Mouse (Mus musculus): Measurements from ENCODE around the gene Col8a2. TPM values are rescaled to one million over a fixed set of nuclear protein-coding genes. Genes with fewer than 3 reads are reported as not detected.

Gene Col8a2
- polyA plus RNA-seq, 1 experiment from 2014 or later, result 14.2 TPM

DNA sequence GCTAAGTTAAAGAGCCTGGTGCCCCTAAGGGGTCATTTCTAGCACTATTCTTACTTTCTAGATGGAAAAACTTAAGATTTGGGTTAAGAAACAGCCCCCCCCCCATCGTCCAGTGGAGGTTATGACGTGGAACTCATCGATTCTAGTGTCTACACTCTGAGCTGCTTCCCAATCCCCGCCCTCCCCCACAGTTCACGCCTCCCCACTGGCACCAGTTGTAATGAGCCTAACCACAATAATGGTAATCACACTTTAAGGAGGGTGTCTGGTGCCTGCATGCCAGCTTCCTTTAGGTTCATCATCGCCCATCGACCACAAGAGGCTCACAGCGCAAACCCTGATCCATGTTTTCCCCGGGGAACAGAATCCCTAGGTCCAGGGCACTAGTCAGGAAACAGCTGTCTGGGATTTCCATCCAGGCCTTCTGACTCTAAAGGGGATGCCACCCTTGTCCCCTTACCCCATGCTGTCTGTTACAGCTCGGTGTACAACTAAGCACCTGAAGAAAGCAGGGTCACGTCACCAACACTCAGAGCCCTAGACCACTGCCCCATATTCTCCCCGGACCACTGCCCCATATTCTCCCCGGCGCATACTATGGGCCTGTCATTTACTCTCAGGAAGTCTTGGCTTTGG lies 32.8 kb upstream of the Col8a2 start:
- peaks cover 48% of the 10 kb centered on the region for H3K4me1 ChIP-seq
- no peaks in the 10 kb centered on the region for H3K27me3 ChIP-seq (replicated peaks)
- H3K36me3 ChIP-seq, result no peaks in the 10 kb centered on the region
- no peak for ATAC-seq (ENCODE audit: insufficient read depth, low FRiP score, low read depth)
- H3K4me2 ChIP-seq, result peak overlapping the region; percentile 75
- no peak overlapping the region for H3K27ac ChIP-seq
- WGBS, result 72% methylated on average over 14 of the region's 14 CpGs
- H3K9me3 ChIP-seq, result no peaks in the 10 kb centered on the region
- H3K4me3 ChIP-seq (replicated peaks), result peak overlapping the region; percentile 79
- 0 out of 2 replicates have a peak overlapping the region, but pooled peaks have one; percentile 91 for H3K9ac ChIP-seq

DNA sequence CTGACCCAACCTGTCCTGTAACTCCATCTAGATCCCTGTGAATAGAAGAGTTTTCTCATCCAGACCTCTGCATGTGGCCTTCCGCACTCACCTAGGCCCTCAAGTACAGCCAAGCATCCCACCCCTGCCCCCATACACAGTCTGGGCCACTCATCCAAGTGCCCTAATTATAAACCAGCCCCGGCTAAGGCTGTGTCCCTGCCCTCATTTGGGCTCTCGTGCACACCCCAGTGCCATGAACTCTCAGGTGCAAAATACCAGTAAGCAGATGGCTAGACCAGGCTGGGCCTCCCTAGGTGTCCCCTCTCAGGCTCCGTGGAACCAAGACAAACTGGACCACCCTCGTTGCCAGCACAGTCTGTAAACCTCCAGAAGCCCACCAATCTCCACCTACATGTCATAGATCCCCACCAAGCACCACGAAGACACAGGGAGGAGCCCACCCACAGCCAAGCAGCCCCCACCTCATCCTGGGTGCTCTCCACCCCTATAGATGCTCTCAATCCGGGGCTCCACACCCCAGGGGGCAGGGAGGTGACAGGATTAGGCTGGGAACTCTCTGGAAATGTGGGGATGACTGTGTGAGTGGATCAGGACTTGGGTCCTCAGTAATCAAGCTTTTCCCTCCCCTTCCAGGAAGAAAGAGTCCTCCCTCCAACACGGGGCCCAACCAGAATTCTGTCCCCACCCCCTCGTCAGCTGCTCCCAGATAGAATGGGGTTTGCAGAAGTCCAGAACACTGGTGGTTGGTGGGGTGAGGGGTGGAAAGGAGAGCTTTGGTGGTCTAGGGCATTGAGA lies 32.1 kb upstream of the Col8a2 start:
- no peak for ATAC-seq (ENCODE audit: insufficient read depth, low FRiP score, low read depth)
- peaks cover 55% of the 10 kb centered on the region for H3K4me1 ChIP-seq
- 21% methylated on average over 9 of the region's 9 CpGs for WGBS

DNA sequence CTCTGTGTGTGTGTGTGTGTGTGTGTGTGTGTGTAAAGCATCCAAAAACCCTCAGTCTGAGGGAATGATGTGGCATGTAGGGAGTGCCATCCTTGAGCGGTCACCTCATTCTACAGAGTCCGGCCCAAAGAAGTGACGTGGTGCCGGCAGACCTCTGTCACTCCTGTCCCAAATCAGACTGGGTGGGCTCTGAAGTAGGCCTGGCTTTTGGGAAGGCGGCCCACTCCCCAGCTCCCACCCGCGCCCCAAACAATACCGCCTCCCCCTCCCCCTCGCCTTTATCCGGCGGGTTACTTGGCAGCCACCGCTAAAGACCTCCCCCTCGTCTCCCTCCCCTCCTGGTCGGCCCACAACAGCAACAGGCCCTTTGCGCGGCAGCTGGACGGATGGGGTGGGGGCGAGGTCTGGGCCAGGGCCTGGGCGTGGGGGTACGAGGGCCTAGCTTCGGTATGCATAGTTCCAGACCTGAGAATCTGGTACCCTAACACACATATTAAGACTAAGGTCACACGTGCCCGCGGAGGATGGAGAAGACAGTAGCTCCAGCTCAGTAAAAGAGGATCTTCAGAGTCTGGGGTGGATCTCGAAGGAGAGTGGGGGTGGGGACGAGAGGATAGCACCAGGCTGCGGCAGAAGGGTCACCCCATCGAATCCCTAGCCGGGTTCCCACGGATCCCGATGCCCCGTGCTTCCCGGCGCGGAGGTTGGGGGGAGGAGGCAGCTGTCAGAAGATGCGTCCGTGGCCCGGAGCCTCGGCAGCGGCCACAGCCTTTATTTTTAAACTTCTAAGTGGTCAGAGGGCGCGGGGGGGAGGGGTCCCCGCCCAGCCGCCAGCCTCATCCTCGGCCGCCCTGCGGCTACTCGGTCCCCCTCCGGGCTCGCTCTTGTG lies 31.2 kb upstream of the Col8a2 start:
- Histone ChIP-seq H3K4me2 (peak overlapping the region; percentile 75), H3K9ac (peak overlapping the region; percentile 91), H3K27me3 (replicated peaks) (no peaks in the 10 kb centered on the region), H3K27ac (peak overlapping the region; percentile 92), H3K4me3 (replicated peaks) (peak overlapping the region; percentile 79), H3K4me1 (peaks cover 59% of the 10 kb centered on the region), H3K36me3 (no peaks in the 10 kb centered on the region), H3K9me3 (no peaks in the 10 kb centered on the region)
- ATAC-seq (ENCODE audit: insufficient read depth, low FRiP score, low read depth), result 0 out of 2 replicates have a peak, but pooled peaks have one; percentile 10
- under 1% methylated on average over 49 of the region's 50 CpGs for WGBS

More for the DNA sequence above, 32.1 kb upstream of the Col8a2 start:
- Histone ChIP-seq H3K9ac (peak overlapping the region; percentile 91; the same call in 1 of the 2 replicates), H3K27ac (peak overlapping the region; percentile 92), H3K36me3 (no peaks in the 10 kb centered on the region), H3K4me3 (replicated peaks) (peak overlapping the region; percentile 79), H3K27me3 (replicated peaks) (no peaks in the 10 kb centered on the region), H3K9me3 (no peaks in the 10 kb centered on the region), H3K4me2 (peak overlapping the region; percentile 75)

DNA sequence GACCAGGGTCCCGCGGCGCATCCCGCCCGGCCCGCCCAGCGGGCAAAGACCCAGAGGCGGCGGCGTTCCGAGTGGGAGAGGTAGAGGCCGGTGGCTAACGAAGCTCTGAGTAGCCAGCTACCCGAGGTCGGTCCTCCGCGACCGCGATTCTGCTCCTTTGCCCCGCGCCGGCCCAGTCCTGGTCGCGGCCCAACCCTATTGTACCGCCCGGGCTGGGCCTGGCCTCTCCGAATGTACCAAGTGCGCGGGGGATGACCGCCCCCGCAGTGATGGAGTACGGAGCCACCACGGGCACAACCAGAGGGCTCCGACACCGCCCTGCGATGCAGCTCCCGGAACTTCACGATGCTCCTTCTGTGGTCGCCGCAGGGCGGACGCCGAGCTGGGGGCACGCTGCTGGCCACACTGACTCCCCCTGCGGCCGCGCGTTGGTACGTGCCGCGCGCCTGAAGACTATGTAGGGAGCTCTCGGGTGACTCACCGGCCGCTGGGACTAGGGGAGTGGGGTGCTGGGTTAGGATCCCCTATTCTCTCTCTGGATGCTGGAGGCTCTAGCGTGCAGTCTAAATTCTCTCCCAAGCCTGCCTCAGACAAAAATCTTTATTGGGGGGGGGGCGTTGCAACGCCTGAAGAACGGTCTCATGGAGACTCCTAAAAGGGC lies 30.3 kb upstream of the Col8a2 start, which contains the start of gene Map7d1:
Gene Map7d1 (minus strand): TSS at position 213 of the 661 bp plus-strand sequence.
- Histone ChIP-seq H3K27ac (peak within 1 kb of the TSS; percentile 92), H3K27me3 (replicated peaks) (no peaks in the 10 kb centered on the region), H3K9me3 (no peaks in the 10 kb centered on the region), H3K9ac (peak within 1 kb of the TSS; percentile 91), H3K4me1 (peaks cover 62% of the 10 kb centered on the region), H3K4me2 (peak within 1 kb of the TSS; percentile 75), H3K36me3 (no peaks in the 10 kb centered on the region), H3K4me3 (replicated peaks) (peak within 1 kb of the TSS; percentile 79)
- peak; percentile 85 for ATAC-seq (ENCODE audit: insufficient read depth, low FRiP score, low read depth)
- under 1% methylated on average over 57 of the region's 59 CpGs for WGBS

DNA sequence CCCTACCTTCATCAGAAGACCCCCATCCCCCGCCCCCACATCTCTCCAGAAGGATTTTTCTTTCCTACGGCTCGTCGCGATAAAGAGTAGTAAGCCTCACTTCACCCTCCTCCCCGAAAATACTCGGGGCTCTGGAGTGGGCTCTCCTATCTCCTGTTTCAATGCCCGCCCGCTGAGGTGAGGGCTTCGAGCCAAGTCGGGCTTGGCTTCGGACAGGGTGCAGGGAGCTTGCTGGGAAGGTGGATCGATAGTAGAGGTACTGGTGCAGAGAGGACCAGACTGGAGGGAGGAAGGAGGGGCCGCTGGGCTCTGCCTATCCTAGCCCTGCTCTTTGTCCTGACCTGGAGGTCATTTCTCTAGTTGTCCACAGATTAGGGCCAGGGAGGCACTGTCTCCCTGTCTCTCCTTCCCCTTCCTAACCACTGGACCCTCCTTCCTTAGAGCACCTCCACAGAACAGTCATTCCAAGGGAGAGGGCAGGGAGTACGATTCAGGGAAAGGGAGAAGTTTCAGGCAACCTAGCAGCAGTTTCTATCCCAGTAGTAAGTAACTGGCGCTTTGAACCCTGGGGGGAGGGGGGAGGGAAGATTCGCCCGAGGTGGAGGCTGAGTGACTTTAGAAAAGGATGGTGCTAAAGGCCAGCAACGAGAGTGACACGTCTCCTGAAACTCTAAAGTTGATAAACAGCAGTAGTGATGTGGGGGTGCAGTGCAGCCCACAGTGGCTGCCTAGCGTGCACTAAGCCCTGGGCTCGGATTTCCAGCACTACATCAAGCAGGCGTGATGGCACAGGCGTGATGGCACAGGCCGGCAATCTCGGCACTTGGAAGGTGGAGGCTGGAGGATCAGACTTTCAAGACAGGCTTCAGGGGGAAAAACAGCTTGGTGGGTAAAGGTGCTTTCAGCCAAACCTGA lies 29.4 kb upstream of the Col8a2 start:
- Histone ChIP-seq H3K4me2 (peak overlapping the region; percentile 75), H3K4me1 (peaks cover 66% of the 10 kb centered on the region), H3K27me3 (replicated peaks) (no peaks in the 10 kb centered on the region), H3K9me3 (no peaks in the 10 kb centered on the region), H3K4me3 (replicated peaks) (peak overlapping the region; percentile 79), H3K9ac (peak overlapping the region; percentile 91; the same call in 1 of the 2 replicates), H3K27ac (peak overlapping the region; percentile 92), H3K36me3 (no peaks in the 10 kb centered on the region)
- WGBS, result 7% methylated on average over 26 of the region's 26 CpGs
- ATAC-seq (ENCODE audit: insufficient read depth, low FRiP score, low read depth), result no peak

DNA sequence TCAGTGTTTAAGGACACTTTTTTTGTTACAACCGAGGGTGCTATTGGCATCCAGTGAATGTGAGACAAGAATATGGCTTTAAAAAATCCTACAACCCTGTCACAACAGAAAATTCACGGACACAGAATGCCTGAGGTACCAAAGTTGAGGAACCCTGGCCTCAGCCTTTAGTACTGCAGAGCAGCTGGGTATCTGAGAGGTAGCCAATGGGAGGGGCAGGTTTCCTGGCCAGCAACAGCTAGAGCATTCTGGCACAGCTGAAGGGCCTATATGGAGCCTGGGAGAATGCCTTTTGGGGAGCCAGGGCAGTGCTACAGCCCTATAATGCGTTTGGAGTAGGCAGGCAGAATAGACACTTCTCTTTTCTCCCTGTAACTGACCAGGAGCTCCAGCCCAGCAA lies 27.5 kb upstream of the Col8a2 start:
- H3K4me3 ChIP-seq (replicated peaks), result no peak overlapping the region
- no peak overlapping the region for H3K9ac ChIP-seq
- peaks cover 61% of the 10 kb centered on the region for H3K4me1 ChIP-seq
- peak overlapping the region; percentile 47; the same call in 1 of the 2 replicates for H3K4me2 ChIP-seq
- no peaks in the 10 kb centered on the region for H3K27me3 ChIP-seq (replicated peaks)
- no peaks in the 10 kb centered on the region for H3K36me3 ChIP-seq
- ATAC-seq (ENCODE audit: insufficient read depth, low FRiP score, low read depth), result no peak
- H3K27ac ChIP-seq, result peak overlapping the region; percentile 95
- H3K9me3 ChIP-seq, result no peaks in the 10 kb centered on the region
- 38% methylated on average over 3 of the region's 3 CpGs for WGBS

DNA sequence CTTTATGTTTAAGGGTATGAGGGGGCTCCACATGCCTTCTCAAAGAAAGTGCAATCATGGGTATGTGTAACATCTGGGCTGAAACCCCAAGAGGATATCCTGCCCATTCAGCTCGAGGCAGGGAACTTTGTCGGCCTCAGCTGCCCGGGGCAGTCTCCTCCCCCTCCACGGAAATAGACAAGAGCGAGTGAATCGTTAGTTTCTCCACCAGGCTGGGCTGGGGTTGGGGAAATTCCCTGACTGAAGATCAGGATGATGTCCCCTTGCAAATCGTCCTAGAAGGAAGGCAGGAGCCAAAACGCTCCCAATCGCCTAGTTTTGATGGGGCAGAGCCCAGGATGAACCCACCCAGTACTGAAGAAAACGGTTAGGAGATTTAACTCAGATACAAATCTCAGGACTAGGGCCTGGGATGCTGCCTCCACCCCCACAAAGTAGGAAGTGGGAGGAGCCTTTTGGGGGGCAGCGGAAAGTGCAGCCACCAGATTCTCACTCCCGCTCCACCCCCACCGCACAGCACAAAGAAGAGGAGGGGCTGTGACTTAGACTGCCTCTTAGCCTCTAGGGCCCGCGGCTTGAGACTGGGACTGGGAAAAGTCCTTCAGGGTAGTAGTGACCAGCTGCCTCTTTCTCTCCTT lies 27.0 kb upstream of the Col8a2 start:
- 4% methylated on average over 15 of the region's 15 CpGs for WGBS

DNA sequence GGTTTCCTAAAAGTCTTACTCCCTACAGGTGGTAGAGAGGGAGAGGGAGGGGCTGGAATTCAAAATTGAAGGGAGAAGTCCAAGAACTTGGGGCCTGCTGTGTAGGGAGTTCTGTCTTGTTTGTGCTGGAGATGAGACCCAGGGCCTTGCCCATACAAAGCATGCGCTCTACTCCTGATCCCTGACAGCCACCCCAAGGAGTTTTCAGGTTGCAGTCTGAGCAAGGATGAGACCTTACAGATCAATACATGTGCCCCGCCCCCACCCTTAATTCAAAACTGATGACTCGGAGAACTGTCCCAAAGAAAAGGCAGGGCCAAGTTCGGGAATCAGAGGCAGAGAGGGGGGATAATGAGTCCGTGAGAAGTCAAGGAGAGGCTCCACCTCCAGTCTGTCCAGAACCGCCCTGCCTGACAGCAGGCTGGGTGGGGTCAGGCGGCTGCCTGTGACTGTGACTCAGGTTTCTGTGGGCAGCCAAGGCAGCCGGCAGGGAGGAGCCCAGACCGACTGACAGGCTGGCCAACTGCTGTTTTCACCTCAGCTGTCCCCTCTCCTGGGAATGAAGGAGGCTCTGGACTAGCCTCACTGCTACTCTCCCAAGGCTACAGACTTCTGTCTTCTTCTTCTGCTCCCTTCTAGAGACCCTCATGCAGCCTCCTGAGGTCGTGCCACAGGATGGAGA lies 25.9 kb upstream of the Col8a2 start:
- H3K9me3 ChIP-seq, result no peaks in the 10 kb centered on the region
- 5% methylated on average over 10 of the region's 10 CpGs for WGBS
- peak; percentile 57; the same call in 1 of the 2 replicates for ATAC-seq (ENCODE audit: insufficient read depth, low FRiP score, low read depth)
- no peaks in the 10 kb centered on the region for H3K36me3 ChIP-seq
- peak overlapping the region; percentile 95 for H3K27ac ChIP-seq
- H3K27me3 ChIP-seq (replicated peaks), result no peaks in the 10 kb centered on the region
- H3K9ac ChIP-seq, result no peak overlapping the region
- peak overlapping the region; percentile 47 for H3K4me2 ChIP-seq
- H3K4me3 ChIP-seq (replicated peaks), result peak overlapping the region; percentile 8; the same call in 1 of the 2 replicates
- peaks cover 47% of the 10 kb centered on the region for H3K4me1 ChIP-seq

More for the DNA sequence above, 27.0 kb upstream of the Col8a2 start:
- no peaks in the 10 kb centered on the region for H3K9me3 ChIP-seq
- no peaks in the 10 kb centered on the region for H3K36me3 ChIP-seq
- no peak overlapping the region for H3K9ac ChIP-seq
- H3K4me2 ChIP-seq, result peak overlapping the region; percentile 47
- peak overlapping the region; percentile 95 for H3K27ac ChIP-seq
- H3K4me3 ChIP-seq (replicated peaks), result peak overlapping the region; percentile 20; the same call in 1 of the 2 replicates
- no peak for ATAC-seq (ENCODE audit: insufficient read depth, low FRiP score, low read depth)
- H3K4me1 ChIP-seq, result peaks cover 55% of the 10 kb centered on the region
- no peaks in the 10 kb centered on the region for H3K27me3 ChIP-seq (replicated peaks)

DNA sequence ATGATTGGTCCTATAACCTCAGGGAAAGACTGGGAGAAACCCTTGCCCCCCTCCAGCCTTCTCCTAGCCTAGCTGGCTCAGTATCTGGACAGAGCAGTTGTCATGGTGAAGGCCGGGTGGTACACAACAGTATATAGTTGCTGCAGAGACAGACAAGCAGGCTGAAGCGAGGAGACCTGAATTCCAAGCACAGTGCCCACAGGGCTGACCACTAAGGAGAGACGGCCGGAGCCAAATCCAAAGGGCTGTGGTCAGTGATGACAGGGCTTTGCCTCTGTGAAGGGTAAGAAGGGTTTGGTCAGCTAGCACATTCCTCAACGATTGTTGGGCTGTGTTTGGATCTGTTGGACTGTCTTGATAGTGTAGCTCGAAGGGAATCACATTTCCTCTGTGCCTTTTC lies 25.3 kb upstream of the Col8a2 start:
- H3K36me3 ChIP-seq, result no peaks in the 10 kb centered on the region
- H3K4me3 ChIP-seq (replicated peaks), result no peak overlapping the region
- H3K27ac ChIP-seq, result peak overlapping the region; percentile 95
- H3K4me2 ChIP-seq, result peak overlapping the region; percentile 47
- no peaks in the 10 kb centered on the region for H3K9me3 ChIP-seq
- H3K9ac ChIP-seq, result no peak overlapping the region
- no peak for ATAC-seq (ENCODE audit: insufficient read depth, low FRiP score, low read depth)
- 69% methylated on average over 6 of the region's 6 CpGs for WGBS
- H3K4me1 ChIP-seq, result peaks cover 47% of the 10 kb centered on the region
- H3K27me3 ChIP-seq (replicated peaks), result no peaks in the 10 kb centered on the region
